In the genomic region with DNA sequence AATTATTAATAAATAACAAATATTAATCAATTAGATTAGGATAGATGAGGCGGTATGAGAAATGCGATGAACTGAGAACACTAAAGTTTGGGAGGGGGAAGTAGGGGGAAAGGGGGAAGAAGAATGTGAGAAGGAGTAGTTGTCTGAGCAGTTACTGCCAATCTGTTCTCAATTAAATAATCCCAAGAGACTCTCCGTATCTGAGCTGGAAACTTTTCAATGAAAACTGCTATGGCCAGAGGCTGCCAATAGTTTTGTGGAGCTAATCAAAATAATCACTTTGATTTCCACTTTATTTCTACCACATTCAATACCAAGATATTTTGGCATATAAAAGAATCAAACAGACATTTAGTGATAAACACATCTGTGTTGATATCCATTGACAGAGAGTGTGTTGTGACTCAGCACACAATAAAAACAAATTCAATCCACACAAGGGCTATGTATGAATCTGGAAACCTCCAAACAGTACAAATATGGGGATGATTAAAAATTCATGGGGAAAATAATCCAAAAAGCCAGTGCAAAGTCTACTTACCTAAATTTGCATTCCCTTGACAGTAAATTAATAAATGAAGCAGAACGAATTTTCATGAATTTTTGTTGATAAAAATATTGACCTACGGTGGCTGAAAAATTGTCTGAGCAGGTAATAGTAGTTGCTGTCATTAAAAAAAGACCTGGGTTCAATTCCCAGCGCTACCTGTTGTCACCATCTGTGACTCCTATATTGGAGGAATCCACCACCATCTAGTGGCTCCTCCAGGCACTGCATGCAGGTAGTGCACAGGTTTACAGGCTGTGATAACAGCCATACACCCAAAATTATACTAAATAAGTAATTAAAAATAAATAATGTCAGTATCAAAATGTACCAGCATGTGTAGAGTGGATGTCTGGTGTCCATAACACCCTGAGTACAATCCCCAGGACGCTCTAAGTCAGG, we compare ENCODE assay signal across 19 mouse cellular contexts.
A peak's percentile ranks its signal among the peaks of the same experiment; 100 is the strongest.
DNase-seq lines count a peak whose midpoint lies in the region; ATAC-seq and TF ChIP-seq lines count a peak whose summit lies in the region.
"Had no signal": no experiment of that assay in that cellular context is flagged by ENCODE, and none has a peak within 500 bp of the region (broad histone marks: within the 10 kb centered on the region; RNA-seq: fewer than 3 reads in every experiment).

No protein-coding gene starts in this region.

- no peaks in the 10 kb centered on the region for H3K27me3 ChIP-seq in forebrain, embryonic 15.5 days
- no peaks in the 10 kb centered on the region for H3K27me3 ChIP-seq in forebrain, embryonic 10.5 days (ENCODE audit: poor library complexity, severe bottlenecking)
- no peaks in the 10 kb centered on the region for H3K27me3 ChIP-seq in E14TG2a.4 (ENCODE audit: insufficient read depth, low read length)
- H3K27me3 ChIP-seq: limb, embryonic 15.5 days had no signal

- TF ChIP-seq CTCF in left cerebral cortex, adult 2 months (IDR thresholded peaks at IDR 0.05), result peak; percentile 48
- peak; percentile 71 for TF ChIP-seq CTCF in E14TG2a.4 (conservative IDR thresholded peaks at IDR 0.05; ENCODE audit: low read length)

- no peak overlapping the region for H3K4me3 ChIP-seq in forebrain, embryonic 15.5 days
- no peak overlapping the region for H3K4me3 ChIP-seq in forebrain, embryonic 10.5 days
- no peak overlapping the region for H3K4me3 ChIP-seq in left cerebral cortex, adult 2 months
- H3K4me3 ChIP-seq in E14TG2a.4 (replicated peaks; ENCODE audit: low read length), result no peak overlapping the region
- H3K4me3 ChIP-seq: erythroblast, embryonic 14.5 days; limb, embryonic 15.5 days; midbrain, embryonic 10.5 days; myocyte had no signal

- no peak overlapping the region for H3K4me2 ChIP-seq in forebrain, embryonic 15.5 days (replicated peaks)
- H3K4me2 ChIP-seq: limb, embryonic 15.5 days had no signal

- no peaks in the 10 kb centered on the region for H3K4me1 ChIP-seq in forebrain, embryonic 15.5 days
- H3K4me1 ChIP-seq in forebrain, embryonic 10.5 days, result no peaks in the 10 kb centered on the region
- H3K4me1 ChIP-seq in E14TG2a.4 (replicated peaks; ENCODE audit: low read depth, low read length), result no peaks in the 10 kb centered on the region
- H3K4me1 ChIP-seq: limb, embryonic 15.5 days; midbrain, embryonic 10.5 days had no signal

- WGBS in forebrain, embryonic 15.5 days, result 77% methylated on average over 7 of the region's 7 CpGs
- WGBS in forebrain, embryonic 10.5 days, result 81% methylated on average over 7 of the region's 7 CpGs

- no peak overlapping the region for H3K9ac ChIP-seq in forebrain, embryonic 15.5 days (replicated peaks)
- H3K9ac ChIP-seq: limb, embryonic 15.5 days had no signal

- no peaks in the 10 kb centered on the region for H3K9me3 ChIP-seq in forebrain, embryonic 15.5 days
- H3K9me3 ChIP-seq in forebrain, embryonic 10.5 days, result peaks cover 3% of the 10 kb centered on the region; the same call in 1 of the 2 replicates
- H3K9me3 ChIP-seq in E14TG2a.4 (ENCODE audit: low read length), result no peaks in the 10 kb centered on the region
- H3K9me3 ChIP-seq: limb, embryonic 15.5 days; midbrain, embryonic 10.5 days had no signal

- DNase-seq in forebrain, embryonic 10.5 days (ENCODE audit: extremely low spot score, low spot score), result no peak
- no peak for DNase-seq in left cerebral cortex, adult 2 months (ENCODE audit: extremely low spot score in 1 of 2, low spot score in 2 of 2)
- DNase-seq in left cerebral cortex, postnatal 10 days (ENCODE audit: extremely low spot score in 1 of 2, low spot score in 2 of 2), result no peak
- peak; percentile 15 for DNase-seq in adipocyte (ENCODE audit: low spot score)
- no peak for DNase-seq in right cerebral cortex, postnatal 14 days
- no peak for DNase-seq in thymus, postnatal 0 days (ENCODE audit: low spot score)
- DNase-seq: adrenal gland, postnatal 14 days; cerebellum, postnatal 36 days; heart, postnatal 14 days; layer of hippocampus, postnatal 36 days; lung, postnatal 10 days; right cerebral cortex, adult 18-20 months had no signal

- ATAC-seq in forebrain, embryonic 15.5 days (replicated peaks), result peak; percentile 67; the same call in 1 of the 2 replicates
- ATAC-seq: CD4-positive, CD25-positive, alpha-beta regulatory T cell, adult 4 months had no signal

- intact Hi-C loops in left cerebral cortex, adult 2 months (cut with DNase I), result loop anchor here (10.0 kb wide), 1 partner anchor 636 kb away; no protein-coding TSS in a partner anchor
- intact Hi-C loops in left cerebral cortex, postnatal 10 days (cut with DNase I), result no loop called here

- no peaks in the 10 kb centered on the region for H3K36me3 ChIP-seq in forebrain, embryonic 15.5 days
- H3K36me3 ChIP-seq in forebrain, embryonic 10.5 days (replicated peaks), result no peaks in the 10 kb centered on the region
- H3K36me3 ChIP-seq in E14TG2a.4 (ENCODE audit: insufficient read depth, low read length), result no peaks in the 10 kb centered on the region
- H3K36me3 ChIP-seq: limb, embryonic 15.5 days; midbrain, embryonic 10.5 days had no signal

- H3K27ac ChIP-seq in forebrain, embryonic 15.5 days (replicated peaks), result no peak overlapping the region
- no peak overlapping the region for H3K27ac ChIP-seq in forebrain, embryonic 10.5 days
- no peak overlapping the region for H3K27ac ChIP-seq in left cerebral cortex, adult 2 months
- H3K27ac ChIP-seq: limb, embryonic 15.5 days; midbrain, embryonic 10.5 days had no signal
